Comparison of ENCODE assay signal across 16 mouse cellular contexts in genomic region chr17:64337220-64337619, GRCm38 (mm10).
"Had no signal": no experiment of that assay in that cellular context is flagged by ENCODE, and none has a peak within 500 bp of the region (broad histone marks: within the 10 kb centered on the region; RNA-seq: fewer than 3 reads in every experiment).

No protein-coding gene starts in this region.

- H3K4me3 ChIP-seq: left cerebral cortex, adult 2 months; limb, embryonic 12.5 days; liver, embryonic 13.5 days; lung, embryonic 15.5 days; midbrain, embryonic 10.5 days; myocyte; neural tube, embryonic 15.5 days had no signal

- H3K27me3 ChIP-seq: limb, embryonic 12.5 days; liver, embryonic 13.5 days; lung, embryonic 15.5 days; neural tube, embryonic 15.5 days had no signal

- DNase-seq: kidney, postnatal 25 days; liver; liver, embryonic 13.5 days; liver, postnatal 0 days; lung, postnatal 14 days; midbrain, embryonic 14.5 days; right cerebral cortex, adult 18-20 months; right cerebral cortex, postnatal 25 days; thymus, postnatal 4 days had no signal

- H3K27ac ChIP-seq: left cerebral cortex, adult 2 months; limb, embryonic 12.5 days; liver, embryonic 13.5 days; lung, embryonic 15.5 days; macrophage; midbrain, embryonic 10.5 days; neural tube, embryonic 15.5 days had no signal

- ATAC-seq: liver, postnatal 0 days had no signal

- H3K4me1 ChIP-seq: lung, embryonic 15.5 days had no signal
